Mouse (Mus musculus) hindbrain, embryonic 16.5 days (tissue): ENCODE data around the gene Cep57. TPM values are rescaled to one million over a fixed set of nuclear protein-coding genes. Genes with fewer than 3 reads are reported as not detected.

Experiments used
- ATAC-seq: fragments of 200-750 bp; cut with Nextera tagmentation; 2 replicates; pipeline ENCODE4 v1.8.0; 2017; ENCODE audit warnings: moderate TSS enrichment, moderate library complexity
- H3K27ac ChIP-seq: fragments of 300-500 bp; sonication (generic); 2 replicates; pipeline ENCODE4 v1.5.1; 2014; ENCODE audit warnings: low read depth, mild to moderate bottlenecking, control low read depth, low read length, moderate library complexity
- H3K27me3 ChIP-seq: fragments of 300-500 bp; sonication (generic); replicated peaks from 2 replicates; pipeline ENCODE4 v1.6.1; 2014; ENCODE audit warnings: low read length; ENCODE audit not compliant: control insufficient read depth, insufficient read depth
- H3K36me3 ChIP-seq: fragments of 300-500 bp; sonication (generic); 2 replicates; pipeline ENCODE4 v1.6.1; 2014; ENCODE audit warnings: mild to moderate bottlenecking, low read length, moderate library complexity, mixed read lengths; ENCODE audit not compliant: control insufficient read depth, insufficient read depth
- H3K4me1 ChIP-seq: fragments of 300-500 bp; sonication (generic); 2 replicates; pipeline ENCODE4 v1.6.1; 2014; ENCODE audit warnings: low read depth, low read length; ENCODE audit not compliant: control insufficient read depth, insufficient read depth
- H3K4me2 ChIP-seq: fragments of 300-500 bp; sonication (generic); 2 replicates; pipeline ENCODE4 v1.6.1; 2014; ENCODE audit warnings: mild to moderate bottlenecking, low read length, control low read depth, moderate library complexity
- H3K4me3 ChIP-seq: fragments of 300-500 bp; sonication (generic); 2 replicates; pipeline ENCODE4 v1.5.1; 2014; ENCODE audit warnings: mild to moderate bottlenecking, low read length, control low read depth, moderate library complexity
- H3K9ac ChIP-seq: fragments of 300-500 bp; sonication (generic); 2 replicates; pipeline ENCODE4 v1.6.1; 2014; ENCODE audit warnings: low read depth, mild to moderate bottlenecking, control low read depth, low read length, moderate library complexity
- H3K9me3 ChIP-seq: fragments of 300-500 bp; sonication (generic); 2 replicates; pipeline ENCODE4 v1.6.1; 2014; ENCODE audit warnings: mild to moderate bottlenecking, low read length, moderate library complexity; ENCODE audit not compliant: control insufficient read depth
- WGBS: fragments of 180-500 bp; shearing (Covaris S2); extraction: QIAGEN DNeasy Blood & Tissue Kit; methylation state at CpG from one replicate; pipeline ENCODE4 v1.1.7; 2014; 5-methylcytosine and 5-hydroxymethylcytosine counted together
- polyA plus RNA-seq: library from polyadenylated mRNA; unstranded; fragments of >200 nt; fragmentation: Nextera tagmentation; extraction: Ambion mirVana; gene quantifications from 2 replicates; pipeline ENCODE4 v1.2.1, GENCODE M21; 2015

Gene Cep57
- polyA plus RNA-seq = 34.8 TPM in 2 replicates

DNA sequence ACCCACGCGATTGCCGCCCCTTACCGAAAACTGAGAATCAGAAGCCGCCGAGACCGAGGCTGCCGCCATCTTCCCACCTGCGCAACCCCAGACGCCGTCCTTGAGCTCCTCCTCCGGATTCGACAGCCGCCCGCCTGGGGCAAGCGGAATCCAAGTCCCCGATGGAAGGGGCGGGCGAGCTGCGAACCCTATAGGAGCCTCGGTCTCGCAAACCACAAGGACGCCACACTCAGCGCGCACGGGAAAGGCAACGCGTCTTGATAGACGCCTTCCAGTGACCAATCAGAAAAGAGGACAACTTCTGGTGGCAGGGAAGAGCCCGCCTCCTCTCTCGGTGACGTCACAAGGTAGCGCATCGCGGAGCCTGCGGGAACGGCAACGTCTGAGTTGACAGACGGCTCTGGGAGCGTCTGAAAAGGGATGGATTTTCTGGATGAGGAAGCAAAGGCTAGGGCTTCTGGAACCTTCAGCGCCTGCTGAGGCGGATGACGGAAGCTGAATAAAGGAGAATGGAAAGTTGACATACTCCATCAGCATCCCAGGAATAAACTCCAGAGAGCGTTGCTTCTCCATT lies at the start of gene Cep57:
TSS of gene Cep57 (minus strand) at position 276 of the 574 bp plus-strand sequence.
- ATAC-seq = peak; percentile 94
- WGBS = under 1% methylated on average over 44 of the region's 44 CpGs
- H3K4me3 ChIP-seq = peak within 1 kb of the TSS; percentile 55

DNA sequence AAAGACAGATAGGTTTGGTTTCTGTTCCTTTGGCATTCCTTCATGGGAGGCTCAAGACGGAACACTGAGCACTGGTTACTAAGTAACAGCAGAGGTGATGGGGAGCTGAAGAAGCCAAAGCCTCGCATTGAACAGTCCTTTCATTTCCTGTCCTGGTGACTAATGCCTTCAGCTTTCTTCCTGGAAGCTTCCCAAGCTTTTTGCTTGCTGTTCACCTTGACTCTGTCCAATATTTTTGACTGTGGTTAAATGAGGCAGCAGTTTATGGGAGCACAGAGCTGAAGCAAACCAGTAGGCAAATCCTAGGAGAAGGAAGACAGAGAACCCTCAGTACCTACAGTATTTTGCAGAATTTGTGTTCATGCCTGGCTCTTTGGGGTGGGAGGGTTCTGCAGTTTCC lies 48.4 kb upstream of the Cep57 start:
- H3K4me3 ChIP-seq = no peak overlapping the region
- no peaks in the 10 kb centered on the region for H3K27me3 ChIP-seq
- H3K9ac ChIP-seq = no peak overlapping the region
- no peak for ATAC-seq
- H3K9me3 ChIP-seq = no peaks in the 10 kb centered on the region
- H3K36me3 ChIP-seq = no peaks in the 10 kb centered on the region
- H3K4me1 ChIP-seq = no peaks in the 10 kb centered on the region
- no peak overlapping the region for H3K27ac ChIP-seq
- 59% methylated on average over 2 of the region's 2 CpGs for WGBS
- no peak overlapping the region for H3K4me2 ChIP-seq

More for the DNA sequence above, at the start of gene Cep57:
- Histone ChIP-seq H3K27me3 (no peaks in the 10 kb centered on the region), H3K27ac (peak within 1 kb of the TSS; percentile 98), H3K9me3 (no peaks in the 10 kb centered on the region), H3K4me2 (peak within 1 kb of the TSS; percentile 78), H3K36me3 (peaks cover 2% of the 10 kb centered on the region), H3K9ac (peak within 1 kb of the TSS; percentile 91), H3K4me1 (peaks cover 19% of the 10 kb centered on the region)

DNA sequence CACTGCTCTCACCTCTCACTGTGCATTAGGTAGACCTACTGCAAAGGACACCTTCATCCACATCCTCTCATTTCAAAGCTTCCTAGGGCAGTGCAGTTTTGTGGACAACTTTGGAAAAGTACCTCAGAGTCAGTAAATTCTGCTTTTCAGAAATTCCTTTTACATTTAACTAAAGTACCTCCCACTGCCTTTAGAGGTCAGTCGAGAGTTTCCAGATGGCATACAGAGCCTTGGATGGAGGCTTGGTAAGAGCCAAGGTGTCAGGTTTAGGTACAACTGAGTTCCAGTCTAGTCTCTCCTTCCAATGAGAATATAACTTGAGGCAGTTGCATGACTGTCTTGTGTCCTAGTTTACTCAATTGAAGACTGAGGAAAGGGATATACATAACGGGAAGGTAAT lies 47.5 kb upstream of the Cep57 start:
- Histone ChIP-seq H3K9me3 (no peaks in the 10 kb centered on the region), H3K27ac (no peak overlapping the region), H3K4me3 (no peak overlapping the region), H3K36me3 (no peaks in the 10 kb centered on the region), H3K27me3 (no peaks in the 10 kb centered on the region), H3K4me1 (no peaks in the 10 kb centered on the region), H3K4me2 (no peak overlapping the region), H3K9ac (no peak overlapping the region)
- 53% methylated on average over 2 of the region's 2 CpGs for WGBS
- ATAC-seq = no peak

DNA sequence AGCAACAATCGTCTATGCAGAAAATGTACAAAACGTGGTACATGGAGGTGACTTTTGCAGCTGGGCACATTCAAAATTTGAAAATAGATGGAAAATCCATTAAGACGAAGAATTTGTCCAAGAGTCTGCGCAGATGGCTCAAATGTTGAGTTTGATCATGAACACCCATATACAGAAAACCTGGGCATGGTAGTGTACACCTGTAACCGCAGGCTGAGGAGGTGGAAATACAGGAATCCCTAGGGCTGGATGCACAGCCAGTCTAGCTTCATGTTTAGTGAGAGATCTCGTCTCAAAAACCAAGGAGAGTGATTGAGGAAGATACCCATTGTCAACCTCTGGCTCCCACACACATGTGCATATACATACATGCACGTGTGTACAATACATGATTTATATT lies 44.7 kb upstream of the Cep57 start:
- Histone ChIP-seq H3K27me3 (no peaks in the 10 kb centered on the region), H3K9ac (no peak overlapping the region), H3K9me3 (no peaks in the 10 kb centered on the region), H3K36me3 (no peaks in the 10 kb centered on the region), H3K4me1 (no peaks in the 10 kb centered on the region), H3K4me2 (no peak overlapping the region), H3K4me3 (no peak overlapping the region), H3K27ac (no peak overlapping the region)
- no peak for ATAC-seq
- 87% methylated on average over 7 of the region's 7 CpGs for WGBS

DNA sequence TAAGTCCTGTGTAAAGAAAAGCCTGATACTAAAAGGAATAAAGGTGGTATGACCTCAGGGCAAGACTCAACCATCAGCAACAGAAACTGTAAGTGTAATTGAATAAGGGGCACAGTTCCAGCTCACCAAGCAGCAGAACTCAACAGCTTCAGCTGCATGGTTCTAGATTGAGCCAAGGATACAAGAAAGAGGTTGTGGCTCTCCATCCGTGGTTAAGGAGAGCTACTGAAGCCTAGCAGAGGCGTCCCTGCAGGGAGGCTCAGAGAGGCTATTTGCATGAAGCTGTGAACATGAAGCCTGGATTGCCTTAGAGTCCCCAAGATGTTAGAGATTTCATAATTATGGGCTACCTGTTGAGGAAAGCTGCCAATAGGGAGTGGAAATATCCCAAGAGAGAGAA lies 40.7 kb upstream of the Cep57 start:
- Histone ChIP-seq H3K9ac (no peak overlapping the region), H3K9me3 (no peaks in the 10 kb centered on the region), H3K36me3 (no peaks in the 10 kb centered on the region), H3K4me3 (no peak overlapping the region), H3K4me1 (no peaks in the 10 kb centered on the region), H3K27me3 (no peaks in the 10 kb centered on the region), H3K4me2 (no peak overlapping the region), H3K27ac (no peak overlapping the region)
- WGBS = 53% methylated on average over 2 of the region's 2 CpGs
- ATAC-seq = no peak

DNA sequence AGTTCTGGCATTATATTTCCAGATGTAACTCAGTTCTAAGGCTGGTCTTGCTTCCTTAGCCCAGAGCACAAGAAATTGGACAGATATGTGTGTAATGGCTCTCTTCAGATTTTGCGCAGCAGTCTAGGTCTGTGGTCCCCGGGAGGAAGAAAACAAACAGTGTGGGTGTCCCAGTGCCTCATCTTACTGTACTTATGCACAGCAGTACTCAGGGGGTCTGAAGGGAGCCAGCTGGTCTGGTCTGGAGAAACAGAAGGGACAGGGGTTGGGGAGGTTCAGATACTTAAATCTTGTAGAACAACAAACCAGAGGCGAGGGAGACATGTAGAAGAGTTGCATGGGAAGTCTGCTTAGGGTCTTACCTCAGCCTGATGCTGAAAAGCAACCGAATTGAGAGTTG lies 29.9 kb upstream of the Cep57 start:
- WGBS = 87% methylated on average over 4 of the region's 4 CpGs
- no peak overlapping the region for H3K4me3 ChIP-seq
- H3K4me2 ChIP-seq = no peak overlapping the region
- ATAC-seq = no peak
- H3K36me3 ChIP-seq = no peaks in the 10 kb centered on the region
- H3K4me1 ChIP-seq = no peaks in the 10 kb centered on the region
- no peak overlapping the region for H3K27ac ChIP-seq
- H3K27me3 ChIP-seq = no peaks in the 10 kb centered on the region
- H3K9ac ChIP-seq = no peak overlapping the region
- H3K9me3 ChIP-seq = no peaks in the 10 kb centered on the region

DNA sequence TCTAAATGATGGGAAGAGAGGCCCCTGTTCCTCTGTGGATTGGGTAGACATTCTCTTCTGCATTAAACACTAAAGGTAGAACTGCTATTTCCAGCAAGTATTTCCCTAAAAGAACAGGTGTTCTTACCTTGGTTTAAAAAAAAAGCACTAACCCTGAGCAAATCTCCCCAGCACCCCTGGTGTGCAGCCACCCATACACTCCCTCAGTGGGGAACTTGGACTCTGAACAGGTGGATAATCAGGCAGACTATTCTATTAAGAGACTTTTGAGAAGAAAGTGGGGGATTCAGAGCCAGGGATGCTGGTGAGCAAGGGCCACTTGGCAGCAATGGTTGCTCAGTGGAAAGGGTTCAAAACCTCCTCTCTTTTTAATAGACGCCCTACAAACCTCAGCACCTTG lies 29.3 kb upstream of the Cep57 start:
- no peak for ATAC-seq
- H3K4me3 ChIP-seq = no peak overlapping the region

DNA sequence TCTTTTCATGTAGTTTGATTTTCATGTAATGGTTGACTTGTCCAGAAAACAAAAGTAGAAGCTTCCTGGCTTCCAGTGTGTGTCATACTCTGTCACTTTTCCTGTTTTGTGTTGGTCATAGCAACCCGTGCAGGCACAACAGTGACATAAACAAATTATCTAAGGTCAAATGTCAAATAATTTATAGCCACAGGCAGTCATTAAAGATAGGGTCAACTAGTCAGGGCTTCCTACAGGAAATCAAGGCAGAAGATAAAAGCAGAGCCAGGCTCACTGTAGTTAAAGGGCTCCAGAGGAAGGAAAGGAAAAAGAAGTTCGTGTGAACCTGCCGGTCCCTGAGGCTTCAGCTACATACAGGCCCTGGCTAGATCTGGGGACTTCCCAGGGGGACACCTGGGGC lies 27.0 kb upstream of the Cep57 start:
- Histone ChIP-seq H3K4me2 (no peak overlapping the region), H3K4me1 (no peaks in the 10 kb centered on the region), H3K27ac (no peak overlapping the region), H3K36me3 (no peaks in the 10 kb centered on the region), H3K4me3 (no peak overlapping the region), H3K9ac (no peak overlapping the region), H3K27me3 (no peaks in the 10 kb centered on the region), H3K9me3 (no peaks in the 10 kb centered on the region)
- WGBS = 80% methylated on average over 3 of the region's 3 CpGs
- no peak for ATAC-seq

More for the DNA sequence above, 29.3 kb upstream of the Cep57 start:
- Histone ChIP-seq H3K4me1 (no peaks in the 10 kb centered on the region), H3K9me3 (no peaks in the 10 kb centered on the region), H3K4me2 (no peak overlapping the region), H3K36me3 (no peaks in the 10 kb centered on the region), H3K9ac (no peak overlapping the region), H3K27ac (no peak overlapping the region), H3K27me3 (no peaks in the 10 kb centered on the region)
- WGBS = 62% methylated on average over 1 of the region's 1 CpGs

DNA sequence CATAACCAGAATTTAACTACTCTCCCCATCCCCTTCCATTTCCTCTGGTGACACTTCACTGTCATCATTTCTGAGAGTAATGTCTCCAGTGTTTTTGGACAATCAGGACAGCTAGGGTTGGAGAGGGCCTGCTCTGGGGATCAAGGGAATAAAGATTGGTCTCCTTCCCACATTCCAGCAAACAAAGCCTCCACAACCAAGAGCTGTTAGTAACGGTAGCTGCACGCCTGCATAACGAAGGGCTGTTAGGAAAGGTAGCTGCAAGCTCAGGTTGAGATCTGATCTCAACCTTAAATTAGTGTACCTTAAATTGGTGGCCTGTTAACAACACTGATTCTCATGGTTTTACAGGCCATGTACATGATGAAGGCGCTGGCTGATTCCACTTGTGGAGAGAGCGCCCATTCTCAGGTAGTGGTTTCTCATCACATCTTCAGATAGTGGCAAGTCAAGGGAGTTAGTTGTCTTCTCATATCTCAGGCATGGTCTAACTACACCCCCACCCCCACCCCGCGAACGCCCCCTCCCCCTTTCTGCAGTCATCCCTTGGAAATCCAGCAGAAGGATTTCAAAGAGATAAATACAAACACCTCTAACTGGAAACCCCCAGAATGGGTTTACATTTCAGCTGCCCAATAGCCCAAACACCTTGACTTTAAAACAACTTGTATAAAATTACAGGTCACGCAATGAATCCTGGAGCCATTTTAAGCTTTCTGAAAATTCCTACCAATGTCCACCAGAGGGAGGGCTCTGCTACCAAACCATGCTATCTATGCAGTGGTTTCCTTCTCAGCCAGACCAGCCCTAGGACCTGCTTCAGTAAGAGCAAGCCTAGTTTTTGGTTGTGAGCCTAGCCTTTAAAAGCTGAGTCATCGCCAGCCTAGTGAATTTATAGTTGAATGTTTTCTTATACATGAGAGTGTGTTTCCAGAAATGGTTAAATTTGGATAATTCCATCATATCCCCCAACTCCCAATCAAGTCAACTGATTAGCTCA lies 21.9 kb upstream of the Cep57 start:
- no peaks in the 10 kb centered on the region for H3K9me3 ChIP-seq
- H3K27ac ChIP-seq = no peak overlapping the region
- no peak overlapping the region for H3K4me3 ChIP-seq
- ATAC-seq = peak; percentile 89
- H3K9ac ChIP-seq = no peak overlapping the region
- H3K27me3 ChIP-seq = no peaks in the 10 kb centered on the region
- H3K4me2 ChIP-seq = no peak overlapping the region
- H3K4me1 ChIP-seq = no peaks in the 10 kb centered on the region
- 84% methylated on average over 10 of the region's 10 CpGs for WGBS
- peaks cover 2% of the 10 kb centered on the region; the same call in 1 of the 2 replicates for H3K36me3 ChIP-seq
